Mouse (Mus musculus) heart, embryonic 11.5 days (tissue): ENCODE measurements at regions not wholly inside any gene's neighbourhood (a gene's known extent, or its start where the extent isn't known, plus 50 kb on each side); places are given as distances from the start of the nearest gene placed in this dataset.

ENCODE experiments used
- ATAC-seq: fragments of 200-750 bp; cut with Nextera tagmentation; replicated peaks from 2 replicates; pipeline ENCODE4 v1.8.0; 2017; ENCODE audit warnings: moderate library complexity; ENCODE audit not compliant: insufficient number of reproducible peaks, low FRiP score, low TSS enrichment
- H3K27ac ChIP-seq: fragments of 300-500 bp; sonication (generic); 2 replicates; pipeline ENCODE4 v1.5.1; 2014; ENCODE audit warnings: mild to moderate bottlenecking, low read depth, low read length
- H3K27me3 ChIP-seq: fragments of 300-500 bp; sonication (generic); 2 replicates; pipeline ENCODE4 v1.6.1; 2014; ENCODE audit warnings: mild to moderate bottlenecking, low read length, mixed read lengths; ENCODE audit not compliant: control insufficient read depth, insufficient read depth
- H3K36me3 ChIP-seq: fragments of 300-500 bp; sonication (generic); 2 replicates; pipeline ENCODE4 v1.6.1; 2014; ENCODE audit warnings: mild to moderate bottlenecking, low read length, moderate library complexity, mixed read lengths; ENCODE audit not compliant: control insufficient read depth, insufficient read depth
- H3K4me1 ChIP-seq: fragments of 300-500 bp; sonication (generic); 2 replicates; pipeline ENCODE4 v1.6.1; 2014; ENCODE audit warnings: low read length; ENCODE audit not compliant: control insufficient read depth, insufficient read depth
- H3K4me2 ChIP-seq: fragments of 300-500 bp; sonication (generic); 2 replicates; pipeline ENCODE4 v1.6.1; 2014; ENCODE audit warnings: mild to moderate bottlenecking, moderate library complexity
- H3K4me3 ChIP-seq: fragments of 300-500 bp; sonication (generic); 2 replicates; pipeline ENCODE4 v1.5.1; 2014; ENCODE audit warnings: low read depth, low read length
- H3K9ac ChIP-seq: fragments of 300-500 bp; sonication (generic); 2 replicates; pipeline ENCODE4 v1.6.1; 2014; ENCODE audit warnings: mild to moderate bottlenecking, low read depth, low read length, moderate library complexity
- H3K9me3 ChIP-seq: fragments of 300-500 bp; sonication (generic); replicated peaks from 2 replicates; pipeline ENCODE4 v1.6.1; 2016; ENCODE audit warnings: low read length; ENCODE audit not compliant: control insufficient read depth
- WGBS: fragments of 180-500 bp; shearing (Covaris S2); extraction: QIAGEN DNeasy Blood & Tissue Kit; methylation state at CpG from one replicate; pipeline ENCODE4 v1.1.7; 2014; ENCODE audit not compliant: insufficient replicate concordance; 5-methylcytosine and 5-hydroxymethylcytosine counted together

- no peak for ATAC-seq
- H3K9me3 ChIP-seq: no peaks in the 10 kb centered on the region
- no peak overlapping the region for H3K4me3 ChIP-seq
- no peak overlapping the region for H3K9ac ChIP-seq
- WGBS: 69% methylated on average over 3 of the region's 3 CpGs
- no peak overlapping the region for H3K4me2 ChIP-seq
- no peaks in the 10 kb centered on the region for H3K36me3 ChIP-seq
- no peaks in the 10 kb centered on the region for H3K4me1 ChIP-seq
- H3K27ac ChIP-seq: no peak overlapping the region
- no peaks in the 10 kb centered on the region for H3K27me3 ChIP-seq
Observed at GRCm38 (mm10) chr9:50257162-50257561, 87.6 kb downstream of the Rpl10-ps3 start.

- no peak overlapping the region for H3K9ac ChIP-seq
- WGBS: 57% methylated on average over 5 of the region's 5 CpGs
- no peaks in the 10 kb centered on the region for H3K27me3 ChIP-seq
- no peak for ATAC-seq
- H3K4me3 ChIP-seq: no peak overlapping the region
- no peak overlapping the region for H3K27ac ChIP-seq
- no peaks in the 10 kb centered on the region for H3K36me3 ChIP-seq
- 0 out of 2 replicates have a peak, but pooled peaks cover 3% of the 10 kb centered on the region for H3K4me1 ChIP-seq
- H3K9me3 ChIP-seq: no peaks in the 10 kb centered on the region
- no peak overlapping the region for H3K4me2 ChIP-seq
Observed at GRCm38 (mm10) chr9:50244982-50245671, 99.6 kb downstream of the Rpl10-ps3 start.

- 0 out of 2 replicates have a peak, but pooled peaks cover 3% of the 10 kb centered on the region for H3K4me1 ChIP-seq
- H3K4me2 ChIP-seq: no peak overlapping the region
- 47% methylated on average over 8 of the region's 8 CpGs for WGBS
- ATAC-seq: no peak
- no peaks in the 10 kb centered on the region for H3K27me3 ChIP-seq
- no peak overlapping the region for H3K9ac ChIP-seq
- no peaks in the 10 kb centered on the region for H3K9me3 ChIP-seq
- no peak overlapping the region for H3K27ac ChIP-seq
- no peaks in the 10 kb centered on the region for H3K36me3 ChIP-seq
- no peak overlapping the region for H3K4me3 ChIP-seq
Observed at GRCm38 (mm10) chr9:50240923-50241322, 103.8 kb downstream of the Rpl10-ps3 start.

- H3K4me2 ChIP-seq: no peak overlapping the region
- no peaks in the 10 kb centered on the region for H3K36me3 ChIP-seq
- no peaks in the 10 kb centered on the region for H3K9me3 ChIP-seq
- H3K4me1 ChIP-seq: no peaks in the 10 kb centered on the region
- no peaks in the 10 kb centered on the region for H3K27me3 ChIP-seq
- H3K9ac ChIP-seq: no peak overlapping the region
- no peak for ATAC-seq
- H3K4me3 ChIP-seq: no peak overlapping the region
- WGBS: 37% methylated on average over 1 of the region's 1 CpGs
- no peak overlapping the region for H3K27ac ChIP-seq
Observed at GRCm38 (mm10) chr9:50235908-50236307, 108.9 kb downstream of the Rpl10-ps3 start.

- no peaks in the 10 kb centered on the region for H3K36me3 ChIP-seq
- no peaks in the 10 kb centered on the region for H3K4me1 ChIP-seq
- no peak overlapping the region for H3K9ac ChIP-seq
- 71% methylated on average over 6 of the region's 6 CpGs for WGBS
- H3K4me2 ChIP-seq: no peak overlapping the region
- ATAC-seq: no peak
- no peak overlapping the region for H3K4me3 ChIP-seq
- no peaks in the 10 kb centered on the region for H3K27me3 ChIP-seq
- H3K9me3 ChIP-seq: no peaks in the 10 kb centered on the region
- no peak overlapping the region for H3K27ac ChIP-seq
Observed at GRCm38 (mm10) chr9:50234655-50235054, 110.1 kb downstream of the Rpl10-ps3 start.

GRCm38 (mm10) chr9:50232958-50233510 lies 111.7 kb downstream of the Rpl10-ps3 start:
- Histone ChIP-seq H3K36me3 (no peaks in the 10 kb centered on the region), H3K4me1 (no peaks in the 10 kb centered on the region)

GRCm38 (mm10) chr9:50210481-50210880 lies 134.3 kb downstream of the Rpl10-ps3 start:
- WGBS: 53% methylated on average over 5 of the region's 5 CpGs
- ATAC-seq: no peak
- Histone ChIP-seq H3K4me1 (no peaks in the 10 kb centered on the region), H3K9ac (no peak overlapping the region), H3K36me3 (no peaks in the 10 kb centered on the region), H3K27me3 (no peaks in the 10 kb centered on the region), H3K27ac (no peak overlapping the region), H3K4me2 (no peak overlapping the region), H3K4me3 (no peak overlapping the region), H3K9me3 (no peaks in the 10 kb centered on the region)

More at GRCm38 (mm10) chr9:50232958-50233510, 111.7 kb downstream of the Rpl10-ps3 start:
- 76% methylated on average over 4 of the region's 4 CpGs for WGBS
- Histone ChIP-seq H3K4me2 (no peak overlapping the region), H3K4me3 (no peak overlapping the region), H3K9me3 (no peaks in the 10 kb centered on the region), H3K27me3 (no peaks in the 10 kb centered on the region), H3K27ac (no peak overlapping the region), H3K9ac (no peak overlapping the region)
- ATAC-seq: no peak

- H3K4me3 ChIP-seq: no peak overlapping the region
- no peak overlapping the region for H3K27ac ChIP-seq
- H3K36me3 ChIP-seq: no peaks in the 10 kb centered on the region
- no peaks in the 10 kb centered on the region for H3K4me1 ChIP-seq
- no peaks in the 10 kb centered on the region for H3K27me3 ChIP-seq
- 55% methylated on average over 7 of the region's 7 CpGs for WGBS
- H3K9ac ChIP-seq: no peak overlapping the region
- ATAC-seq: no peak
- no peak overlapping the region for H3K4me2 ChIP-seq
- H3K9me3 ChIP-seq: no peaks in the 10 kb centered on the region
Observed at GRCm38 (mm10) chr9:50199422-50200218, 145.1 kb downstream of the Rpl10-ps3 start.
